Mouse (Mus musculus): ENCODE measurements around the gene Slmap. TPM values are rescaled to one million over a fixed set of nuclear protein-coding genes. Genes with fewer than 3 reads are reported as not detected.
A peak's percentile ranks its signal among the peaks of the same experiment; 100 is the strongest.

The Slmap gene
- polyA plus RNA-seq, 1 experiment from 2014 or later: 63.5 TPM

DNA sequence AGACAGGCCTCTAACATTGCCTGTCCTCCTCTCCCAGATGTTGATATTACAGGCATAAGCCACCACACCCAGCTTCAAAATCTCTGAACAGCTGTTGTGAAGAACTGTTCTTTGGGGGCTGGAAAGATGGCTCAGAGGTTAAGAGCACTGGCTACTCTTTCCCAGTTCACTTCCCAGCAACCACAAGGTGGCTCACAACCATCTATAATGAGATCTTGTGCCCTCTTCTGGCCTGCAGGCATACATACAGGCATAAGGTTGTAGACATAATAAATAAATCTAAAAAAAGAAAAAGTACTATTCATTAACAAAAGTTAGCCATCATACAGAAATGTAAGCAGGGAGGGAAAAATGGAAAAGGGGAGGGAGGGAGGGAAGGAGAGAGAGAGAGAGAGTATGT lies 98.4 kb downstream of the Slmap start:
- TF ChIP-seq CTCF (IDR thresholded peaks at IDR 0.05; ENCODE audit: low read depth): peak; percentile 73
- ATAC-seq: no peak
- Histone ChIP-seq H3K36me3 (ENCODE audit: control insufficient read depth, insufficient read depth) (peaks cover 40% of the 10 kb centered on the region), H3K27ac (ENCODE audit: low read depth, low read length) (no peak overlapping the region), H3K9me3 (ENCODE audit: control insufficient read depth) (no peaks in the 10 kb centered on the region), H3K4me3 (ENCODE audit: low read depth, low read length) (no peak overlapping the region), H3K4me2 (replicated peaks; ENCODE audit: low read depth) (no peak overlapping the region), H3K9ac (ENCODE audit: low read depth, low read length) (no peak overlapping the region), H3K27me3 (replicated peaks; ENCODE audit: control insufficient read depth, insufficient read depth, low read length) (no peaks in the 10 kb centered on the region), H3K4me1 (replicated peaks; ENCODE audit: control insufficient read depth, insufficient read depth, low read length) (no peaks in the 10 kb centered on the region)

DNA sequence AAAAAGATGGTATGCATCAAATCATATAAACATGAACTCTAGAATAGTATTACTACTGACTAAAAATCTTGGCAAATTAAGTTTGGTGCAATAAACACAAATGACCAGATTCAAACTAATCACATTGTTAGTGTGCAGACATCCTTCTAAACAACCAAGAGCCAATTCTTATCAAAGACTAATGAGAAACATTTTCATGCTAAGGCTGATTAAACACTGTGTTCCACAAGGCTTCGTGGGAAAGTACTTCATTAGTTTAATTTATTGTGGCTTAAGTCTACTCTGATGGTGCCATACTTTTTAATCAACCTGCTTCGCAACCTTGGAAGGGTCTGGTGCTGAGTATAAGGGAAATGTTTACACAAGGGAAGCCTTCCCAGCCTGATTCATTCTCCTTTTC lies 102.4 kb downstream of the Slmap start:
- TF ChIP-seq CTCF (IDR thresholded peaks at IDR 0.05; ENCODE audit: low read depth): no peak
- Histone ChIP-seq H3K4me1 (replicated peaks; ENCODE audit: control insufficient read depth, insufficient read depth, low read length) (no peaks in the 10 kb centered on the region), H3K4me3 (ENCODE audit: low read depth, low read length) (no peak overlapping the region), H3K36me3 (ENCODE audit: control insufficient read depth, insufficient read depth) (peaks cover 38% of the 10 kb centered on the region), H3K9me3 (ENCODE audit: control insufficient read depth) (no peaks in the 10 kb centered on the region), H3K4me2 (replicated peaks; ENCODE audit: low read depth) (no peak overlapping the region), H3K27me3 (replicated peaks; ENCODE audit: control insufficient read depth, insufficient read depth, low read length) (no peaks in the 10 kb centered on the region), H3K27ac (ENCODE audit: low read depth, low read length) (no peak overlapping the region), H3K9ac (ENCODE audit: low read depth, low read length) (no peak overlapping the region)
- WGBS: 63% methylated on average over 2 of the region's 2 CpGs
- ATAC-seq: no peak

DNA sequence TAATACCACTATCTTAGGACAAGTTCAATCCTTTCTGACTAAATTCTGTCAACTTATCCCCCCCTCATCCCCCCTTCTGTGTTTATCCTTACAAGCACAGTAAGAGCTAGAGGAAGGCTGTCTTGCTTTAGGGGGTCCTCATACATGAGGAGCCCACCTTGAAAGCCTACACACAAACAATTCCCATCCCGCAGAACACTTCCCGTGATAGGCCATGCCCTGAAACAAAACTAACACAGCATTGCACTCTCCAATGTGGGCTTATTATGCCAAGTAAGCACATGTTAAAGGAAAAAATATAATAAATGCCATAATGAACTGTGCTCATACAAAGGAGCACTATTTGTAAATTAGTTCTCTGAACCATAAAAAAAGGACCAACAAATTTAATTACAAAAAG lies 102.8 kb downstream of the Slmap start:
- TF ChIP-seq CTCF (IDR thresholded peaks at IDR 0.05; ENCODE audit: low read depth): no peak
- no peak overlapping the region for H3K4me3 ChIP-seq (ENCODE audit: low read depth, low read length)
- 91% methylated on average over 2 of the region's 2 CpGs for WGBS
- H3K9me3 ChIP-seq (ENCODE audit: control insufficient read depth): no peaks in the 10 kb centered on the region
- no peak for ATAC-seq
- no peak overlapping the region for H3K9ac ChIP-seq (ENCODE audit: low read depth, low read length)
- peaks cover 40% of the 10 kb centered on the region for H3K36me3 ChIP-seq (ENCODE audit: control insufficient read depth, insufficient read depth)
- no peak overlapping the region for H3K4me2 ChIP-seq (replicated peaks; ENCODE audit: low read depth)
- no peaks in the 10 kb centered on the region for H3K27me3 ChIP-seq (replicated peaks; ENCODE audit: control insufficient read depth, insufficient read depth, low read length)
- no peak overlapping the region for H3K27ac ChIP-seq (ENCODE audit: low read depth, low read length)
- H3K4me1 ChIP-seq (replicated peaks; ENCODE audit: control insufficient read depth, insufficient read depth, low read length): no peaks in the 10 kb centered on the region

DNA sequence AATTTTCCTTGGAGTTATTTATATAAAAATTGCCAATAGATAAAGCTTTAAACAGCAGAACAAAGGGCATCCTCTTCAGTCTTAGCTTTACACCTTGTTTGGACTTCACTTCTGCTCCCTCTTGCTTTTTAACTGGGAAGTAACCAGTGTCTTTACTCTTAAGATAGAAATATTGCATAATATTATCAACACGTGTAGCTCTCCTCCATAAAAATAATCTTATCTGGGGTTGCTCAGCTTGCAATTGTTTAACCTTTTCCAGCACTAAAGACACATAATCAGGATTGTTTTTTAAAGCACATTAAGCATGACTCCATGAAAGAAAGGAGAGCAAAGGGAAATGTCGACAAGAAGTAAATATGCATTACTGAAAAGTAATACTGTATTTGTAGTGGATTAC lies 114.5 kb downstream of the Slmap start:
- Histone ChIP-seq H3K4me2 (replicated peaks; ENCODE audit: low read depth) (no peak overlapping the region), H3K27me3 (replicated peaks; ENCODE audit: control insufficient read depth, insufficient read depth, low read length) (no peaks in the 10 kb centered on the region), H3K36me3 (ENCODE audit: control insufficient read depth, insufficient read depth) (peaks cover 62% of the 10 kb centered on the region), H3K4me3 (ENCODE audit: low read depth, low read length) (no peak overlapping the region), H3K9me3 (ENCODE audit: control insufficient read depth) (no peaks in the 10 kb centered on the region), H3K4me1 (replicated peaks; ENCODE audit: control insufficient read depth, insufficient read depth, low read length) (0 out of 2 replicates have a peak, but pooled peaks cover 3% of the 10 kb centered on the region), H3K27ac (ENCODE audit: low read depth, low read length) (no peak overlapping the region), H3K9ac (ENCODE audit: low read depth, low read length) (no peak overlapping the region)
- ATAC-seq: no peak
- peak; percentile 22; the same call in 1 of the 2 replicates for TF ChIP-seq CTCF (IDR thresholded peaks at IDR 0.05; ENCODE audit: low read depth)
- WGBS: 31% methylated on average over 2 of the region's 2 CpGs

DNA sequence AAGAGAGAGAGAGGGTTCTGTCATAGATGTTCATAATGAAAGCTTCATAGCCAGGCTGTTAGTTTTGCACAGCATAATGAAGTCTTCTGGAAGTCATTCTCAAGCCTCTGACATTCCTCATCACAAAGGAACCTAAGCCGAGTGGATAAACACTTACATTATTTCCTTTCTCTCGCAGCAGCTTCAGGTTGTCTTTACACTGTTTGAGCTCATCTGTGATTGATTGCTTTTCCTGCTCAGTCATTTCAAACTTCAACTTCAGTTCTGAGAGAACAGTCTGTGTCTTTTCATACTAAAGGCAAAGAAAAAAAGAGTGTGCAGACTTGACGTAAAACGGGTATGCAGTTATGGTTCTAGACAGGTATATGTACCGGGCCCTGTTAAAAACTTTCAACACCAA lies 116.8 kb downstream of the Slmap start:
- no peak overlapping the region for H3K4me2 ChIP-seq (replicated peaks; ENCODE audit: low read depth)
- TF ChIP-seq CTCF (IDR thresholded peaks at IDR 0.05; ENCODE audit: low read depth): no peak
- peaks cover 48% of the 10 kb centered on the region for H3K36me3 ChIP-seq (ENCODE audit: control insufficient read depth, insufficient read depth)
- ATAC-seq: no peak
- no peak overlapping the region for H3K27ac ChIP-seq (ENCODE audit: low read depth, low read length)
- H3K4me3 ChIP-seq (ENCODE audit: low read depth, low read length): no peak overlapping the region
- H3K9ac ChIP-seq (ENCODE audit: low read depth, low read length): no peak overlapping the region
- 0 out of 2 replicates have a peak, but pooled peaks cover 3% of the 10 kb centered on the region for H3K4me1 ChIP-seq (replicated peaks; ENCODE audit: control insufficient read depth, insufficient read depth, low read length)
- no peaks in the 10 kb centered on the region for H3K9me3 ChIP-seq (ENCODE audit: control insufficient read depth)
- H3K27me3 ChIP-seq (replicated peaks; ENCODE audit: control insufficient read depth, insufficient read depth, low read length): no peaks in the 10 kb centered on the region
- WGBS: 67% methylated on average over 5 of the region's 5 CpGs

DNA sequence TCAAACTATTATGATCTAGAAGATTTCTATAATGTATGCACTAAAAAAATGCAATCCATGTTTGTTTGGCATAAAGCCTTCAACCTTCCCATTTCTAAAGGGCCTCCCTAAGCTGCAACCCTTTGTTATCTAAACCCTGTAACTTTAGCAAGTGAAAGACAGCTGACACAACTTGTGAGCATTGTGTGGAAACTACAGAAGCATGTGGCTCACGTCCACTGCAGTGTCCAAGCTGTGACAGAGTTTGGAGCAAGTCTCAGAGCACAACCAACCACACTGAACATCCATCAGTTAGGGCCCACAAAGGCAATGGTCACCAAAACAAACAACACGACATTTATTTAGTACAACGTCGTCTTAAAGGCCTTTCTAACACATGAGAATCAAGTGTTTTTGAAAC lies 117.6 kb downstream of the Slmap start:
- Histone ChIP-seq H3K4me1 (replicated peaks; ENCODE audit: control insufficient read depth, insufficient read depth, low read length) (0 out of 2 replicates have a peak, but pooled peaks cover 3% of the 10 kb centered on the region), H3K4me3 (ENCODE audit: low read depth, low read length) (no peak overlapping the region), H3K27ac (ENCODE audit: low read depth, low read length) (no peak overlapping the region), H3K27me3 (replicated peaks; ENCODE audit: control insufficient read depth, insufficient read depth, low read length) (no peaks in the 10 kb centered on the region), H3K9me3 (ENCODE audit: control insufficient read depth) (no peaks in the 10 kb centered on the region), H3K36me3 (ENCODE audit: control insufficient read depth, insufficient read depth) (peaks cover 44% of the 10 kb centered on the region), H3K4me2 (replicated peaks; ENCODE audit: low read depth) (no peak overlapping the region), H3K9ac (ENCODE audit: low read depth, low read length) (no peak overlapping the region)
- 77% methylated on average over 4 of the region's 4 CpGs for WGBS
- no peak for TF ChIP-seq CTCF (IDR thresholded peaks at IDR 0.05; ENCODE audit: low read depth)
- no peak for ATAC-seq

DNA sequence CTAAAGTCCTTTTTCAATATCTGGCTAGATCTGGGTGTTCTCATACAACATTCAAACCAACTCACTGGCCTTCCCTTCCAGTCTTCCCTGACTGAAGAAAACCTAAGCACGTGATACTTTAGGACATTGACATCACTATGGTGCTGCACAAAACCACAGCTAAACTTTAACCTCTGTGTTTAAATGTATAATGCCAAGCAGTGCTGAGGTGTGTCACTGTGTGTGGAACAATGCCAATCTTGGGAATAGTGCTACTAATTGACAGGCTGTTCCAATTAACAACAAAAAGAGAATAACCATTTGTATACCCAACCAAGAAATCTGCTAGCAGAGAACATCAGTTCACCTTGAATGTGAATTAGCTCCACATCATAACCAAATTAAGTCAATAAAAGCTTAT lies 121.2 kb downstream of the Slmap start:
- Histone ChIP-seq H3K4me3 (ENCODE audit: low read depth, low read length) (no peak overlapping the region), H3K9me3 (ENCODE audit: control insufficient read depth) (no peaks in the 10 kb centered on the region), H3K36me3 (ENCODE audit: control insufficient read depth, insufficient read depth) (peaks cover 32% of the 10 kb centered on the region), H3K27me3 (replicated peaks; ENCODE audit: control insufficient read depth, insufficient read depth, low read length) (no peaks in the 10 kb centered on the region), H3K27ac (ENCODE audit: low read depth, low read length) (no peak overlapping the region), H3K4me2 (replicated peaks; ENCODE audit: low read depth) (no peak overlapping the region), H3K9ac (ENCODE audit: low read depth, low read length) (no peak overlapping the region), H3K4me1 (replicated peaks; ENCODE audit: control insufficient read depth, insufficient read depth, low read length) (no peaks in the 10 kb centered on the region)
- WGBS: 76% methylated on average over 1 of the region's 1 CpGs
- no peak for TF ChIP-seq CTCF (IDR thresholded peaks at IDR 0.05; ENCODE audit: low read depth)
- no peak for ATAC-seq

Data from intestine, postnatal 0 days (tissue).